Comparison of ENCODE assay signal across 8 mouse cellular contexts in genomic region chr9:35175251-35176123, GRCm38 (mm10). TPM values are rescaled to one million over a fixed set of nuclear protein-coding genes. Genes with fewer than 3 reads are reported as not detected.
DNase-seq lines count a peak whose midpoint lies in the region; ATAC-seq and TF ChIP-seq lines count a peak whose summit lies in the region.

Gene Dcps (minus strand): TSS chr9:35176061.

- peak; percentile 70 for DNase-seq in ES-E14 (ENCODE audit: low read depth, low spot score)
- DNase-seq in cerebellum, adult 11-12 months = peak; percentile 94
- DNase-seq in heart, postnatal 25 days (ENCODE audit: low spot score) = peak; percentile 83
- peak; percentile 95 to 98 for DNase-seq in layer of hippocampus, adult 18-20 months (ENCODE audit: low spot score in 2 of 2)
- peak; percentile 93 for DNase-seq in lung, adult 2 months
- peak; percentile 94 to 95 for DNase-seq in thymus, adult 18-20 months

- H3K4me1 ChIP-seq in ES-E14 (ENCODE audit: control insufficient read depth in 2 of 2, insufficient read depth in 2 of 2, low read length in 2 of 2, poor library complexity in 1 of 2) = no peaks in the 10 kb centered on the region; a peak in 2 of 4 replicates
- H3K4me1 ChIP-seq in forebrain, embryonic 15.5 days = peaks cover 13% of the 10 kb centered on the region
- peaks cover 4% of the 10 kb centered on the region for H3K4me1 ChIP-seq in lung, adult 2 months (ENCODE audit: control insufficient read depth, insufficient read depth, low read length)

- WGBS in forebrain, embryonic 15.5 days = under 1% methylated on average over 38 of the region's 38 CpGs
- under 1% methylated on average over 38 of the region's 38 CpGs for WGBS in lung, adult 2 months

- TF ChIP-seq CTCF in lung, adult 2 months (IDR thresholded peaks at IDR 0.05; ENCODE audit: insufficient read depth, low read length) = no peak

- peak within 1 kb of the TSS; percentile 78 for H3K27ac ChIP-seq in ES-E14 (ENCODE audit: insufficient read depth, low read depth, low read length, poor library complexity, severe bottlenecking)
- peak within 1 kb of the TSS; percentile 98 for H3K27ac ChIP-seq in forebrain, embryonic 15.5 days (replicated peaks)

- no peaks in the 10 kb centered on the region for H3K27me3 ChIP-seq in forebrain, embryonic 15.5 days

- H3K9ac ChIP-seq in ES-E14 (ENCODE audit: insufficient read depth, low read depth, low read length, poor library complexity, severe bottlenecking) = peak within 1 kb of the TSS; percentile 97
- peak within 1 kb of the TSS; percentile 80 for H3K9ac ChIP-seq in forebrain, embryonic 15.5 days (replicated peaks)

- H3K9me3 ChIP-seq in ES-E14 (ENCODE audit: control insufficient read depth, insufficient read depth, low read depth, low read length) = no peaks in the 10 kb centered on the region
- no peaks in the 10 kb centered on the region for H3K9me3 ChIP-seq in forebrain, embryonic 15.5 days

- peak; percentile 98 for ATAC-seq in forebrain, embryonic 15.5 days (replicated peaks)
- peak; percentile 100 for ATAC-seq in neutrophil, adult 5-6 weeks (ENCODE audit: extremely low read depth, insufficient number of reproducible peaks, low FRiP score, poor library complexity, severe bottlenecking)

- peak within 1 kb of the TSS; percentile 83 to 98 for H3K4me3 ChIP-seq in ES-E14 (ENCODE audit: insufficient read depth in 1 of 2, low read depth in 1 of 2, low read length in 2 of 2, poor library complexity in 1 of 2, severe bottlenecking in 1 of 2)
- peak within 1 kb of the TSS; percentile 84 for H3K4me3 ChIP-seq in forebrain, embryonic 15.5 days
- H3K4me3 ChIP-seq in lung, adult 2 months (replicated peaks; ENCODE audit: extremely low read depth, low read depth, low read length) = peak within 1 kb of the TSS; percentile 74

- in situ Hi-C loops in ES-E14 (cut with MboI; ENCODE audit: low sequenced_read_pairs in 2 of 2, unreplicated experiment in 2 of 2) = no loop called here

- intact Hi-C loops in heart, postnatal 25 days (cut with DNase I) = loop anchor here (5.0 kb wide), 1 partner anchor 37 kb away; the partner anchor contains the start of gene Foxred1

- TF ChIP-seq POLR2A in lung, adult 2 months (IDR thresholded peaks at IDR 0.05; ENCODE audit: borderline replicate concordance, extremely low read depth, low read depth, low read length) = peak; percentile 66; the same call in 1 of the 2 replicates

- peak within 1 kb of the TSS; percentile 80 for H3K4me2 ChIP-seq in forebrain, embryonic 15.5 days (replicated peaks)

- H3K36me3 ChIP-seq in ES-E14 (ENCODE audit: control insufficient read depth, insufficient read depth, low read length, poor library complexity, severe bottlenecking) = no peaks in the 10 kb centered on the region
- no peaks in the 10 kb centered on the region for H3K36me3 ChIP-seq in forebrain, embryonic 15.5 days

TF ChIP-seq in ES-E14, 5 proteins besides CTCF, POLR2A, EP300 and RAD21:
- no peak for TF ChIP-seq MAFK (IDR thresholded peaks at IDR 0.05; ENCODE audit: insufficient read depth, low read depth, low read length)
- TF ChIP-seq ZNF384 (IDR thresholded peaks at IDR 0.05; ENCODE audit: low read depth, low read length) = no peak
- no peak for TF ChIP-seq ZC3H11A (IDR thresholded peaks at IDR 0.05; ENCODE audit: borderline replicate concordance, low read depth, low read length)
- no peak for TF ChIP-seq CHD2 (IDR thresholded peaks at IDR 0.05; ENCODE audit: low read depth, low read length)
- peak; percentile 95 for TF ChIP-seq HCFC1 (IDR thresholded peaks at IDR 0.05; ENCODE audit: borderline replicate concordance, insufficient read depth, low read length)

RNA-seq across cellular contexts. Expression of gene Dcps, which starts in this region (rescaled TPM):
- total RNA-seq in ES-E14 (2012; rRNA removed) = 36.3 and 42.9 TPM in 2 replicates
- polyA plus RNA-seq in forebrain, embryonic 15.5 days (2015; fragmentation: Nextera tagmentation; extraction: Ambion mirVana) = 85.6 and 91.2 TPM in 2 replicates
- total RNA-seq in heart, postnatal 25 days (2021) = 10 to 100 TPM; 15.6 to 15.8 TPM
- 10 to 100 TPM; 21.1 to 21.2 TPM for total RNA-seq in layer of hippocampus, adult 18-20 months (2021)
- 27.7 and 31.2 TPM in 2 replicates for polyA plus RNA-seq in lung, adult 2 months (2012; rRNA removed)
- total RNA-seq in neutrophil, adult 5-6 weeks (2017) = 22.2 and 22.9 TPM in 2 replicates

Comparison
In these comparisons a context has a peak if more than half of its experiments do, and no peak if none do; other contexts are left out.
1. Peak in every context shown above with its lines: DNase-seq, ATAC-seq, H3K4me3 ChIP-seq and H3K27ac ChIP-seq.